Mouse (Mus musculus) cerebellum, adult 2 months (tissue): ENCODE measurements around the gene Togaram1. TPM values are rescaled to one million over a fixed set of nuclear protein-coding genes. Genes with fewer than 3 reads are reported as not detected.

Experiments
- DNase-seq, 2 experiments: peaks; one replicate each; pipeline ENCODE4 v3.0.0; 2021
- H3K27ac ChIP-seq: fragments of 200-500 bp; 2 replicates; pipeline ENCODE4 v1.5.1; 2012; ENCODE audit warnings: low read length, control low read depth, inconsistent platforms; ENCODE audit not compliant: insufficient read depth
- H3K27me3 ChIP-seq: fragments of 200-500 bp; 2 replicates; pipeline ENCODE4 v1.6.1; 2012; ENCODE audit warnings: inconsistent platforms, mild to moderate bottlenecking, low read length, moderate library complexity; ENCODE audit not compliant: control insufficient read depth, insufficient read depth
- H3K4me1 ChIP-seq: fragments of 200-500 bp; 2 replicates; pipeline ENCODE4 v1.6.1; 2011; ENCODE audit warnings: low read length; ENCODE audit not compliant: control insufficient read depth, insufficient read depth
- H3K4me3 ChIP-seq: fragments of 200-500 bp; replicated peaks from 2 replicates; pipeline ENCODE3; 2011; ENCODE audit warnings: mild to moderate bottlenecking, low read depth, low read length, control low read depth; ENCODE audit not compliant: insufficient read depth
- CTCF ChIP-seq: fragments of 200-500 bp; IDR thresholded peaks from 2 replicates; pipeline ENCODE4 v1.5.1; 2011; ENCODE audit warnings: low read depth, mild to moderate bottlenecking, control low read depth, low read length, moderate library complexity, borderline replicate concordance; ENCODE audit not compliant: insufficient read depth
- POLR2A ChIP-seq: fragments of 200-500 bp; IDR thresholded peaks from 2 replicates; pipeline ENCODE4 v1.6.1; 2011; ENCODE audit warnings: low read length, control low read depth, borderline replicate concordance; ENCODE audit not compliant: insufficient read depth
- WGBS: fragments of 180-500 bp; shearing (Covaris S2); methylation state at CpG from one replicate; pipeline ENCODE4 v1.1.7; 2018; 5-methylcytosine and 5-hydroxymethylcytosine counted together
- polyA plus RNA-seq: library from polyadenylated mRNA; depleted of rRNA; stranded (reverse); fragments of >200 nt; gene quantifications from 2 replicates; pipeline ENCODE4 v1.2.3, GENCODE M21; 2012

Gene Togaram1
- polyA plus RNA-seq, 1 experiment, result 15.7 TPM

DNA sequence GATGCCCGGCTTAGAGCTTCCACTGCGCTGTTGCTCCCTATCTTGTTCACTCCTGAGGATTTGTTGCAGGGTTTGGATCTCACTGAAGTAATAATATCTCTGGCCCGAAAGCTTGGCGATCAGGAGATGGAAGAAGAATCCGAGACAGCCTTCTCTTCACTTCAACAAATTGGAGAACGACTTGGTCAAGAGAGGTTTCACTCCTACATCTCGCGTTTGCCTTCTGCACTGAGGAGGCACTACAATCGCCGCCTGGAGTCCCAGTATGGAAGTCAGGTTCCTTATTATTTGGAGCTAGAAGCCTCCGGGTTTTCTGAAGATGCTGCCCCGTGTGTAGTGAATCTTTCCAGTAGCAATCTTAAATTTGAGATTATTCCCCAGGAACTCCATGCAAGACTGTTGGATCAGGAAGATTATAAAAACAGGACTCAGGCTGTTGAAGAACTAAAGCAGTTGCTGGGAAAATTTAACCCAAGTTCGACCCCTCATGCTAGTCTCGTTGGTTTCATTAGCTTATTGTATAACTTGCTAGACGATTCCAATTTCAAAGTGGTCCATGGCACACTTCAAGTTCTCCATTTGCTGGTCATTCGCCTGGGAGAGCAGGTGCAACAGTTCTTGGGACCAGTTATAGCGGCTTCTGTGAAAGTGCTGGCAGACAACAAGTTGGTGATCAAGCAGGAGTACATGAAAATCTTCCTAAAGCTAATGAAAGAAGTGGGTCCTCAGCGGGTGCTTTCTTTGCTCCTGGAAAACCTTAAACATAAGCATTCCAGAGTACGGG, 1.2 kb downstream of the Togaram1 start:
- TF ChIP-seq CTCF, result no peak
- no peak for TF ChIP-seq POLR2A
- 1% methylated on average over 19 of the region's 19 CpGs for WGBS
- Histone ChIP-seq H3K27me3 (no peaks in the 10 kb centered on the region), H3K4me1 (peaks cover 7% of the 10 kb centered on the region; the same call in 1 of the 2 replicates), H3K4me3 (peak overlapping the region; percentile 75), H3K27ac (0 out of 2 replicates have a peak overlapping the region, but pooled peaks have one; percentile 45)
- no peak for DNase-seq

DNA sequence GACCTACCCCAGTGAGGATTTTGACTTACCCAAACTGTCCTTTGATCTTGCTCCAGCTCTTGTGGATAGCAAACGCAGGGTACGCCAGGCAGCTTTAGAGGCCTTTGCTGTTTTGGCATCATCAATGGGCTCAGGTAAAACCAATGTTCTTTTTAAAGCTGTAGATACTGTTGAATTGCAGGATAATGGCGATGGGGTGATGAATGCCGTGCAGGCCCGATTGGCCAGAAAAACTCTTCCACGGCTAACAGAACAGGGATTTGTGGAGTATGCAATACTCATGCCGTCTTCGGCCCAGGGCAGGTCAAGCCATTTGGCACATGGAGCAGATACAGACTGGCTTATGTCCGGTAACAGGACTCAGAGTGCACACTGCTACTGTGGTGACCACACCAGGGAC, 1.9 kb downstream of the Togaram1 start:
- Histone ChIP-seq H3K27ac (0 out of 2 replicates have a peak overlapping the region, but pooled peaks have one; percentile 26), H3K4me1 (peaks cover 10% of the 10 kb centered on the region; the same call in 1 of the 2 replicates), H3K27me3 (no peaks in the 10 kb centered on the region), H3K4me3 (peak overlapping the region; percentile 75)
- peak; percentile 20 to 30 for DNase-seq
- TF ChIP-seq POLR2A (no peak), CTCF (no peak)
- WGBS, result under 1% methylated on average over 9 of the region's 9 CpGs

DNA sequence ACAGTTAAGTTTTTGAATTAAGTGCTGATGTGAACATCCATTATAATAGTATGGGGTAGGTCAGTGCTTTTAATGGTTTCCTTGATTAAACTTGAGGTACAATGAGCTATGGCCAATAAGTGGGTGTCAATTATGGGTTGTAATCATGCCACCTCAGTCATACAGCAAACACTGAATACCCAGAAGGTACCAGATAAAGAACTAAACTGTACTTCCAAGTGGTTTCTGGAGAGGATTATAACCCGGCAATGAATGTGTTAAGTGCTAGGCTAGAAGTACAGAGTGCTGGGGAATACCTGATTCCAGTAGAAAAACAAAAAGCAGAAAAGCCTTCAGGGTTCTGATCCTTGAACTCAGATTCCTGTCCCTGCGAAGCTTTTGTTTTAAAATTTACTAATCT, 2.5 kb downstream of the Togaram1 start:
- Histone ChIP-seq H3K27ac (no peak overlapping the region), H3K27me3 (no peaks in the 10 kb centered on the region), H3K4me3 (peak overlapping the region; percentile 75), H3K4me1 (peaks cover 10% of the 10 kb centered on the region; the same call in 1 of the 2 replicates)
- 2% methylated on average over 2 of the region's 2 CpGs for WGBS
- no peak for DNase-seq
- no peak for TF ChIP-seq CTCF

DNA sequence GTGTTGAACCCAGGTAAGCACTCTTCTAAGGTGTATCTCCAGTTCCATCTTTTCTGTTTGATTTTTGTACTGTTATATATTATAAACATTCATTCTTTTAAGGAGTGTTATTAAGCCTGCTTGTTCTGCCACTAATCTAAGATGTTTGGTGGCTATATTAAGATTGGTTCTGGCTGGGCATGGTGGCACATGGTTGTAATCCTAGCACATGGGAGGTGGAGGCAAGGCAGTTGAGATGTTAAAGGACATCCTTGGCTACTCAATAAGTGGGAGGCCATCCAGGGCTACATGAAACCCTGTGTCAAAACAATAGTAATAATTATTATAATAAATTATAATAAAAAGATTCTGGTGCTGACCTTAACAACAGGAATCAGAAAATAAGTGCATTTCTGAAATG, 5.8 kb downstream of the Togaram1 start:
- Histone ChIP-seq H3K27ac (no peak overlapping the region), H3K4me3 (no peak overlapping the region), H3K27me3 (no peaks in the 10 kb centered on the region), H3K4me1 (peaks cover 10% of the 10 kb centered on the region)
- no peak for DNase-seq
- no peak for TF ChIP-seq CTCF
- no peak for TF ChIP-seq POLR2A

DNA sequence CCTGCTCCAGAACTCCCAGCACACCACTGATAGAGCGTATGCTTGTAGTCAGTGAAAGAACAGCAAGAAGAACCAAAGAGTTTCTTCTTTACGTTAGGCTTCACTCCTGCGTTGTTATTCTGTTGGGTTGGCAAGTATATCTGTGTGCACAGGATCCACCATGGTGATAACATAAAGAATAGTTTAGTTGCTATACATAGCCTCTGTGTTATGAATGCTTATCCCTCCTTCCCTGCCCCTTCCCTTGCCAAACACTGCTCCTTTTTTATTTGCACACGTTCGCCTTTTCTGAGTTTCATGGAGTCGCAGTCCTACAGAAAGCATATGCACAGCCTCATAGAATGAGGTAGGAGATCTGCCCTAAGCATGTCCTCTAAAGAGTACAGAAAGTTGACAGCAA, 6.5 kb downstream of the Togaram1 start:
- no peak for TF ChIP-seq POLR2A
- no peak for TF ChIP-seq CTCF
- WGBS, result 64% methylated on average over 6 of the region's 6 CpGs
- no peak overlapping the region for H3K27ac ChIP-seq
- H3K4me1 ChIP-seq, result peaks cover 10% of the 10 kb centered on the region
- no peaks in the 10 kb centered on the region for H3K27me3 ChIP-seq
- DNase-seq, result no peak
- H3K4me3 ChIP-seq, result no peak overlapping the region

DNA sequence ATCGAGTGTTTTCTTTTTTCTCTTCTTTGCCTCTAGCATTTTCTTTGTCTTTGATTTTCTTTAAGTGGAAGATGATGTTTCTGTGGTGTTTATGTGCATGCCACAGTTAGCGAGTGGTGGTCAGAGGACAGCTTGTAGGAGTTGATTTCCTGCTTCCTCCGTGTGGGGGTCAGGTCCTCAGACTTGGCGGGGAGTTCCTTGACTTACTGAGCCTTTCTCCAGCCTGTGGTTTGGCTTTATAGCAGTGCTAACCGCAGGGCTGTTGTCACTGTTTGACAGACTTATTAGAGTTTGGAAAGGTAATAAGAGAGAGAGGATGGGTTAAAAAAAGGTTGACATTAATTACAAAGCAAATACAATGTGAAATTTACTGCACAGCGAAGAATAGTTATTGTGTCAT, 10.0 kb downstream of the Togaram1 start:
- peaks cover 6% of the 10 kb centered on the region for H3K4me1 ChIP-seq
- no peak for DNase-seq
- no peak overlapping the region for H3K27ac ChIP-seq
- H3K27me3 ChIP-seq, result no peaks in the 10 kb centered on the region
- WGBS, result 61% methylated on average over 6 of the region's 6 CpGs
- no peak overlapping the region for H3K4me3 ChIP-seq
- TF ChIP-seq POLR2A, result no peak

DNA sequence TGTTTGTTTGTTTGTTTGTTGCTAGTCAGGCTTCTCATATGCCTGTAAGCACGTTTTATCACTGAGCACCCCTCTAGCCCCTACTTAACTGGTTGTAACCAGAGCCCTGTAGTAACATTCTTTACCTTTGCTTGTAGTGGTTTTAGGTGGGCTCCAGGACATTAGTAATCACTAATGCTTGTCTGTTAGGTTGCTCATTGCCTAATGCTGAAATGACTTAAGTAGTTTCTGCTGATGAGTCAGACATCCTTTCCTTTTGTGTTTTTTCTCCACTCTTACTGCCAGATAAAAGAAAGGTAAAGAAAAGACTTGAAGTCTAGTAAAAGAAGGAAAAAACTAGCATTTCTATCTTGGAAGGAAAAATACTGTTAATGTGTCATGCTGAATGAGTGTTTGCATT, 10.6 kb downstream of the Togaram1 start:
- no peak overlapping the region for H3K27ac ChIP-seq
- no peak overlapping the region for H3K4me3 ChIP-seq
- TF ChIP-seq POLR2A (no peak), CTCF (no peak)
- no peaks in the 10 kb centered on the region for H3K27me3 ChIP-seq
- DNase-seq, result no peak
- 60% methylated on average over 1 of the region's 1 CpGs for WGBS
- H3K4me1 ChIP-seq, result peaks cover 3% of the 10 kb centered on the region

DNA sequence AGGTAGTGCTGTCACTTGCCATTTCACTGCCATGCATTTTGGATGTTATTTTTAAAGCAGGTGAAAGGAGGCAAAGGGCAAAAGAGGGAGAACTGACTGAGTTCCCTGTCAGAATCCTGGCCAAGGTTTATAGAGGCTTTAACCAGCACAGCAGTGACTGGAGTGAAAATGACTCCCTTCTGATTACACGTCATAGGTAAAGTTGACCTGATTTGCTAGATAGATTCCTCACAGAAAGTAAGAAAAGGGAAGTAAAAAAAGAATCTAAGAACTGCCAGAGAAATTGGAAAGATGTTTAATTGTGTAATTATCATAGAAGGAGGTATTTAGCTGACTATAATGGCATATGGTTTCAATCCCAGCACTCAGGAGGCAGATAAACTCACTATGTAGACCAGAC, 11.9 kb downstream of the Togaram1 start:
- no peak overlapping the region for H3K4me3 ChIP-seq
- DNase-seq, result no peak
- TF ChIP-seq POLR2A (no peak), CTCF (no peak)
- no peaks in the 10 kb centered on the region; the same call in 1 of the 2 replicates for H3K4me1 ChIP-seq
- WGBS, result 66% methylated on average over 1 of the region's 1 CpGs
- H3K27ac ChIP-seq, result no peak overlapping the region
- H3K27me3 ChIP-seq, result no peaks in the 10 kb centered on the region
